Mouse (Mus musculus) MEL (cell line): ENCODE results near the gene Dpep3. TPM values are rescaled to one million over a fixed set of nuclear protein-coding genes. Genes with fewer than 3 reads are reported as not detected.
A peak's percentile ranks its signal among the peaks of the same experiment; 100 is the strongest.
"Not testable (repeated sequence)": the region's sequence is repeated elsewhere in the genome, so short reads cannot be mapped to it uniquely, and the experiment has no call there.

ENCODE experiments used
- DNase-seq: peaks from one replicate; pipeline ENCODE4 v3.0.0; 2011; ENCODE audit warnings: low read depth, low spot score
- H3K27ac ChIP-seq: 2 replicates; pipeline ENCODE4 v1.5.1; 2012; ENCODE audit warnings: low read depth, mild to moderate bottlenecking, control low read depth, low read length, moderate library complexity; ENCODE audit not compliant: control insufficient read depth
- H3K27me3 ChIP-seq, 2 experiments: fragments of 150-350 bp in 1 of 2; sonication (generic) in 1 of 2; 2 replicates each; pipeline ENCODE4 v1.6.1; 2012; ENCODE audit warnings: low read length in 2 of 2, mild to moderate bottlenecking in 2 of 2, improper control_type of control experiment in 1 of 2, moderate library complexity in 1 of 2; ENCODE audit not compliant: insufficient read depth in 2 of 2, control insufficient read depth in 1 of 2
- H3K36me3 ChIP-seq, 2 experiments: 2 replicates each; pipeline ENCODE4 v1.6.1; 2012 to 2014; ENCODE audit warnings: low read length in 2 of 2, improper control_type of control experiment in 1 of 2, inconsistent platforms in 1 of 2, mild to moderate bottlenecking in 1 of 2; ENCODE audit not compliant: insufficient read depth in 2 of 2, control insufficient read depth in 1 of 2
- H3K4me1 ChIP-seq, 2 experiments: fragments of 150-350 bp in 1 of 2; sonication (generic) in 1 of 2; 2 replicates each; pipeline ENCODE4 v1.6.1; 2012; ENCODE audit warnings: low read length in 2 of 2, improper control_type of control experiment in 1 of 2, mild to moderate bottlenecking in 1 of 2; ENCODE audit not compliant: insufficient read depth in 2 of 2, control insufficient read depth in 1 of 2
- H3K4me3 ChIP-seq, 2 experiments: fragments of 150-350 bp in 1 of 2; sonication (generic) in 1 of 2; 2 replicates each; pipeline ENCODE4 v1.5.1; 2012; ENCODE audit warnings: low read depth in 2 of 2, low read length in 2 of 2, mild to moderate bottlenecking in 2 of 2, moderate library complexity in 2 of 2, control low read depth in 1 of 2, improper control_type of control experiment in 1 of 2; ENCODE audit not compliant: control insufficient read depth in 1 of 2, insufficient read depth in 1 of 2
- H3K79me2 ChIP-seq: 2 replicates; pipeline ENCODE4 v1.6.1; 2012; ENCODE audit warnings: mild to moderate bottlenecking, low read length, moderate library complexity; ENCODE audit not compliant: control insufficient read depth, poor library complexity, insufficient read depth
- H3K9ac ChIP-seq: 2 replicates; pipeline ENCODE4 v1.6.1; 2012; ENCODE audit warnings: low read depth, mild to moderate bottlenecking, control low read depth, low read length, moderate library complexity; ENCODE audit not compliant: control insufficient read depth, poor library complexity, severe bottlenecking
- H3K9me3 ChIP-seq: fragments of 150-350 bp; sonication (generic); replicated peaks from 2 replicates; pipeline ENCODE4 v1.6.1; 2012; ENCODE audit warnings: mild to moderate bottlenecking, low read length, improper control_type of control experiment, moderate library complexity; ENCODE audit not compliant: insufficient read depth
- CHD2 ChIP-seq: IDR thresholded peaks from 2 replicates; pipeline ENCODE4 v1.6.1; 2011; ENCODE audit warnings: low read length, improper control_type of control experiment
- CTCF ChIP-seq, 3 experiments: IDR thresholded peaks in 2 of 3; conservative IDR thresholded peaks in 1 of 3; 2 replicates each; pipeline ENCODE4 v1.5.1; 2011 to 2012; ENCODE audit warnings: low read length in 3 of 3, low read depth in 2 of 3, mild to moderate bottlenecking in 2 of 3, improper control_type of control experiment in 1 of 3, inconsistent platforms in 1 of 3, mixed read lengths in 1 of 3, moderate library complexity in 1 of 3; ENCODE audit not compliant: control insufficient read depth in 1 of 3, insufficient read depth in 1 of 3, poor library complexity in 1 of 3, severe bottlenecking in 1 of 3
- GATA1 ChIP-seq: IDR thresholded peaks from 2 replicates; pipeline ENCODE4 v1.6.1; 2011; ENCODE audit warnings: low read depth, low read length, improper control_type of control experiment
- HCFC1 ChIP-seq: IDR thresholded peaks from 2 replicates; pipeline ENCODE4 v1.6.1; 2012; ENCODE audit warnings: low read depth, mild to moderate bottlenecking, inconsistent platforms, low read length, improper control_type of control experiment, moderate library complexity
- MAX ChIP-seq: IDR thresholded peaks from 2 replicates; pipeline ENCODE4 v1.6.1; 2011; ENCODE audit warnings: low read length, improper control_type of control experiment
- MAZ ChIP-seq: IDR thresholded peaks from 2 replicates; pipeline ENCODE4 v1.6.1; 2012; ENCODE audit warnings: low read depth, mild to moderate bottlenecking, inconsistent platforms, low read length, improper control_type of control experiment
- MEF2A ChIP-seq: IDR thresholded peaks from 2 replicates; pipeline ENCODE4 v1.6.1; 2014; ENCODE audit warnings: low read depth, mild to moderate bottlenecking, inconsistent platforms, low read length, improper control_type of control experiment; ENCODE audit not compliant: poor library complexity, insufficient replicate concordance, severe bottlenecking; ENCODE audit errors: extremely low read depth
- MXI1 ChIP-seq: IDR thresholded peaks from 2 replicates; pipeline ENCODE4 v1.6.1; 2011; ENCODE audit warnings: mild to moderate bottlenecking, low read depth, low read length, improper control_type of control experiment
- MYC ChIP-seq: IDR thresholded peaks from 2 replicates; pipeline ENCODE4 v1.6.1; 2011; ENCODE audit warnings: low read depth, mild to moderate bottlenecking, low read length, improper control_type of control experiment, moderate library complexity
- RAD21 ChIP-seq: IDR thresholded peaks from 2 replicates; pipeline ENCODE4 v1.6.1; 2011; ENCODE audit warnings: mild to moderate bottlenecking, low read depth, low read length, improper control_type of control experiment
- RCOR1 ChIP-seq: IDR thresholded peaks from 2 replicates; pipeline ENCODE4 v1.6.1; 2012; ENCODE audit warnings: low read depth, mild to moderate bottlenecking, inconsistent platforms, low read length, improper control_type of control experiment
- SMC3 ChIP-seq: IDR thresholded peaks from 2 replicates; pipeline ENCODE4 v1.6.1; 2011; ENCODE audit warnings: low read depth, low read length, improper control_type of control experiment
- TBP ChIP-seq: IDR thresholded peaks from 2 replicates; pipeline ENCODE4 v1.8.0; 2011; ENCODE audit warnings: low read depth, low read length, improper control_type of control experiment
- UBTF ChIP-seq: IDR thresholded peaks from 2 replicates; pipeline ENCODE4 v1.6.1; 2012; ENCODE audit warnings: low read depth, mild to moderate bottlenecking, inconsistent platforms, low read length, improper control_type of control experiment, moderate library complexity, borderline replicate concordance; ENCODE audit not compliant: insufficient read depth
- ZC3H11A ChIP-seq: IDR thresholded peaks from 2 replicates; pipeline ENCODE4 v1.6.1; 2012; ENCODE audit warnings: low read depth, mild to moderate bottlenecking, inconsistent platforms, low read length, improper control_type of control experiment
- ZKSCAN1 ChIP-seq: IDR thresholded peaks from 2 replicates; pipeline ENCODE4 v1.6.1; 2012; ENCODE audit warnings: low read depth, mild to moderate bottlenecking, inconsistent platforms, low read length, improper control_type of control experiment, moderate library complexity
- ZMIZ1 ChIP-seq: IDR thresholded peaks from 2 replicates; pipeline ENCODE4 v1.6.1; 2012; ENCODE audit warnings: low read depth, mild to moderate bottlenecking, inconsistent platforms, low read length, improper control_type of control experiment, moderate library complexity
- polyA plus RNA-seq, 2 experiments: library from polyadenylated mRNA; stranded (reverse) in 1 of 2; unstranded in 1 of 2; fragments of >175 nt in 1 of 2; fragments of >200 nt in 1 of 2; gene quantifications; 2 replicates each; pipeline versions ENCODE4 v1.2.1 to v1.2.4; 2012; ENCODE audit warnings: low replicate concordance in 2 of 2, low read depth in 1 of 2; ENCODE audit not compliant: insufficient read length in 2 of 2, insufficient read depth in 1 of 2, missing spikeins in 1 of 2
- total RNA-seq: library from RNA; depleted of rRNA; stranded (reverse); fragments of 300-350 nt; gene quantifications from 2 replicates; pipeline ENCODE4 v1.2.3, GENCODE M21; 2012

Gene Dpep3
- total and polyA plus RNA-seq, 3 experiments, result 0.11 TPM; not detected in 2

DNA sequence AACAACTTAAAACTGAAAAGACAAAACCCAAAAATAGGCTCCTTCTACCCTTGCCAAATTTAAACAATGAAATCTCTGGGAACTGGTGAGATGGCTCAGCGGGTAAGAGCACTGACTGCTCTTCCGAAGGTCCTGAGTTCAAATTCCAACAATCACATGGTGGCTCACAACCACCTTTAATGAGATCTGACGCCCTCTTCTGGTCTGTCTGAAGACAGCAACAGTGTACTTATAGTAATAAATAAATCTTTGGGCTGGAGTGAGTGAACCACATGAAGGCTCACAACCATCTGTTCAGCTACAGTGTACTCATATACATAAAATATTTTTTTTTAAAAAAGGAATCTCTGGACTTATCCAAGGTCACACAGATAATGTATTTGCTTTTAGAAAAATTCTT, 28.7 kb upstream of the Dpep3 start:
- peaks cover 16% of the 10 kb centered on the region for H3K79me2 ChIP-seq
- not testable (repeated sequence) for H3K4me3 ChIP-seq
- peaks cover 0 to 14% of the 10 kb centered on the region in 2 experiments; a peak in 2 of 4 replicates for H3K36me3 ChIP-seq
- TF ChIP-seq SMC3 (peak; percentile 34), MYC (0 out of 2 replicates have a peak, but pooled peaks have one; percentile 32), RAD21 (peak; percentile 6), CTCF (IDR thresholded peaks at IDR 0.05 in 2 of 3, conservative IDR thresholded peaks at IDR 0.05 in 1 of 3; ENCODE audit: control insufficient read depth in 1 of 3, insufficient read depth in 1 of 3, low read depth in 2 of 3, low read length in 3 of 3, poor library complexity in 1 of 3, severe bottlenecking in 1 of 3) (peak in 2 of 3 experiments; percentile 5 to 39; a peak in 2 of 6 replicates)
- TF ChIP-seq, all 39 proteins: peak for 4; not testable (repeated sequence) for 35
- peak; percentile 41 for DNase-seq
- not testable (repeated sequence) for H3K27ac ChIP-seq, H3K27me3 ChIP-seq, H3K9me3 ChIP-seq, H3K9ac ChIP-seq
- H3K4me1 ChIP-seq, result peaks cover 0 to 17% of the 10 kb centered on the region in 2 experiments

DNA sequence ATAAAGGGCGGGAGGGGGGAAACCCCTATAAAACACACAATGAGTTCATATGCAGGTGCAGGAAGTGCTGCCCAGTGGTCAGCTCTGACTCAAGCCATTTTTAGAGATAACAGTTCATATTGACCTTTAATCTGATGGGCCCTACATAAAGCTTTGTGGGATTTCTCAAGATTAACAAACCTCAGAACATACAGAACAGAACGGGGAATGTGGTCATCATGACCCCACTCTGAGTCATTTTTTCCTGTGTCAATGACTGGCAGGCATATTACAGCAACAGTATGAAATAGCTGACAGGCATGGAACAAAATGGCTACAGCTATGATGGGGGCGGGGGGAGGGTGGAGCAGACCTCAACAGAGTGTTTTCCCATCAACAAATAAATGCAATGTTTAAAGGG, 27.9 kb upstream of the Dpep3 start:
- peaks cover 16% of the 10 kb centered on the region for H3K79me2 ChIP-seq
- no peak overlapping the region for H3K4me3 ChIP-seq
- H3K27me3 ChIP-seq, result no peaks in the 10 kb centered on the region
- no peaks in the 10 kb centered on the region for H3K9me3 ChIP-seq
- TF ChIP-seq TBP, result no peak
- no peak for TF ChIP-seq CTCF (IDR thresholded peaks at IDR 0.05 in 2 of 3, conservative IDR thresholded peaks at IDR 0.05 in 1 of 3; ENCODE audit: control insufficient read depth in 1 of 3, insufficient read depth in 1 of 3, low read depth in 2 of 3, low read length in 3 of 3, poor library complexity in 1 of 3, severe bottlenecking in 1 of 3)
- TF ChIP-seq ZKSCAN1, result no peak
- no peak for TF ChIP-seq SMC3
- TF ChIP-seq ZC3H11A, result no peak
- TF ChIP-seq RCOR1, result no peak
- no peak for TF ChIP-seq HCFC1
- TF ChIP-seq MAX, result no peak
- TF ChIP-seq UBTF, result no peak
- TF ChIP-seq MAZ, result no peak
- TF ChIP-seq CHD2, result no peak
- no peak for TF ChIP-seq GATA1
- no peak for TF ChIP-seq MEF2A
- no peak for TF ChIP-seq MXI1
- TF ChIP-seq ZMIZ1, result no peak
- peaks cover 0 to 11% of the 10 kb centered on the region in 2 experiments; a peak in 2 of 4 replicates for H3K36me3 ChIP-seq
- H3K9ac ChIP-seq, result no peak overlapping the region
- peaks cover 0 to 17% of the 10 kb centered on the region in 2 experiments; a peak in 3 of 4 replicates for H3K4me1 ChIP-seq
- DNase-seq, result peak; percentile 16
- H3K27ac ChIP-seq, result no peak overlapping the region
